Mouse (Mus musculus) heart, postnatal 0 days (tissue): ENCODE measurements around the gene Syndig1l. TPM values are rescaled to one million over a fixed set of nuclear protein-coding genes. Genes with fewer than 3 reads are reported as not detected.

ENCODE experiments used
- ATAC-seq: fragments of 200-750 bp; cut with Nextera tagmentation; 2 replicates; pipeline ENCODE4 v1.8.0; 2017; ENCODE audit warnings: low read depth, moderate number of reproducible peaks, moderate library complexity; ENCODE audit not compliant: insufficient read depth
- DNase-seq: peaks from one replicate; pipeline ENCODE4 v3.0.0-alpha.2; 2016; ENCODE audit warnings: low spot score
- H3K27ac ChIP-seq: fragments of 300-500 bp; sonication (generic); 2 replicates; pipeline ENCODE4 v1.5.1; 2014; ENCODE audit warnings: low read depth, mild to moderate bottlenecking
- H3K27me3 ChIP-seq: fragments of 300-500 bp; sonication (generic); 2 replicates; pipeline ENCODE4 v1.6.1; 2014; ENCODE audit warnings: low read length, mixed read lengths; ENCODE audit not compliant: control insufficient read depth, insufficient read depth
- H3K36me3 ChIP-seq: fragments of 300-500 bp; sonication (generic); replicated peaks from 2 replicates; pipeline ENCODE4 v1.6.1; 2014; ENCODE audit warnings: low read length, mixed read lengths; ENCODE audit not compliant: control insufficient read depth, insufficient read depth
- H3K4me1 ChIP-seq: fragments of 300-500 bp; sonication (generic); 2 replicates; pipeline ENCODE4 v1.6.1; 2014; ENCODE audit warnings: antibody characterized with exemption; ENCODE audit not compliant: control insufficient read depth, insufficient read depth
- H3K4me2 ChIP-seq: fragments of 300-500 bp; sonication (generic); 2 replicates; pipeline ENCODE4 v1.6.1; 2014; ENCODE audit warnings: low read depth, mild to moderate bottlenecking, low read length, moderate library complexity
- H3K4me3 ChIP-seq: fragments of 300-500 bp; sonication (generic); 2 replicates; pipeline ENCODE4 v1.5.1; 2014; ENCODE audit warnings: low read depth, low read length
- H3K9ac ChIP-seq: fragments of 300-500 bp; sonication (generic); replicated peaks from 2 replicates; pipeline ENCODE4 v1.6.1; 2014; ENCODE audit warnings: low read depth, low read length, mixed read lengths
- H3K9me3 ChIP-seq: fragments of 300-500 bp; sonication (generic); replicated peaks from 2 replicates; pipeline ENCODE4 v1.6.1; 2016; ENCODE audit warnings: low read length; ENCODE audit not compliant: control insufficient read depth
- CTCF ChIP-seq: IDR thresholded peaks from 2 replicates; pipeline ENCODE4 v1.5.1; 2016; ENCODE audit warnings: antibody characterized with exemption, control low read depth, low read depth
- EP300 ChIP-seq: IDR thresholded peaks from 2 replicates; pipeline ENCODE4 v1.6.1; 2016; ENCODE audit warnings: antibody characterized with exemption, low read depth
- WGBS: fragments of 180-500 bp; shearing (Covaris S2); extraction: QIAGEN DNeasy Blood & Tissue Kit; methylation state at CpG from one replicate; pipeline ENCODE4 v1.1.7; 2014; 5-methylcytosine and 5-hydroxymethylcytosine counted together
- polyA plus RNA-seq: library from polyadenylated mRNA; unstranded; fragments of >200 nt; fragmentation: Nextera tagmentation; extraction: Ambion mirVana; gene quantifications from 2 replicates; pipeline ENCODE4 v1.2.1, GENCODE M21; 2015
- total RNA-seq: library from RNA; depleted of rRNA; stranded (reverse); fragments of >200 nt; gene quantifications from 2 replicates; pipeline ENCODE4 v1.2.3, GENCODE M21; 2014; ENCODE audit warnings: low replicate concordance; rRNA removed

Syndig1l gene
- not detected in 2 replicates for total RNA-seq
- polyA plus RNA-seq: not detected in 2 replicates

DNA sequence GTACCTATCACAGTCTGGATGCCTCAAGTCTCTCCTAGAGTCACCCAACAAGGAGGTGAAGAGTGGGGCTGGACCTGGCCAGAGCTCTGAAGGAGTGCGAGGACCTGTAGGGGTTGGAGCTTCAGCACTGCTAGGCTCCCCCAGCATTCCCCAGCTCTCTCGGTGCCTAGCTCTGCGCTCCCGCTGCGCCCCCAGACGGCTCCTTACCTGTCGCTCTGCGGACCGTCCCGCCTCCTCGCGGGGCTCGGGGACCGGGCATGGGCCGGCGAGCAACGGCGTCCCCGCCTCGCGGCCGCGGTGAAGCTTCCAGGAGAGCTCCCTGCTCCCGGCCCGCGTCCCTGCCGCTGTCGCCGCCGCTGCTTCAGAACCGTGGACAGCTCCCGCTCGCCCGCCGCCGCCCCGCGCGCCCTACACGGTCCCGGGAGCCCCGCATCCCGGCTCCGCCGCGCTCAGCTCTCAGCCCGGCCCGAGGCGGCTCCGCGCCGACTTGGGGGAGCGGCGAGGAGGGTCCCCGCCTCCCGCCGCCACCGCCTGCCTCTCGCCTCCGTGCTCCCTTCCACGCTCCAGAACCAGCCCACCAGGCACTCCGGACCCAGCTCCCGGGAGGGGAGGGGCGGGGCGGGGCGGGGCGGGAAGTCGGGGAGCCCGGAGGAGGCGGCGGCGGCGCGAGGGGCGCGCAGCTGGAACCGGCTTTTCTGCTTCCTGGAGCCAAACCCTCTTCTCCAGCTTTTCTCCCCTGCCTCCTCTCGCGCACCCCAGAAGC lies at the start of gene Syndig1l:
Gene Syndig1l, minus strand, starts transcription at position 513 of the 763 bp plus-strand sequence.
- WGBS: 1% methylated on average over 48 of the region's 79 CpGs
- H3K27me3 ChIP-seq: peaks cover 63% of the 10 kb centered on the region
- TF ChIP-seq EP300 (no peak), CTCF (no peak)
- peak within 1 kb of the TSS; percentile 88 for H3K4me2 ChIP-seq
- no peaks in the 10 kb centered on the region for H3K9me3 ChIP-seq
- H3K36me3 ChIP-seq: no peaks in the 10 kb centered on the region
- no peak within 1 kb of the TSS for H3K27ac ChIP-seq
- DNase-seq: peak; percentile 53
- no peak within 1 kb of the TSS for H3K9ac ChIP-seq
- no peaks in the 10 kb centered on the region for H3K4me1 ChIP-seq
- peak; percentile 85 for ATAC-seq
- peak within 1 kb of the TSS; percentile 52 for H3K4me3 ChIP-seq

GRCm38 (mm10) chr12:84748134-84748533 lies 49.5 kb upstream of the Syndig1l start:
- Histone ChIP-seq H3K27me3 (no peaks in the 10 kb centered on the region), H3K4me1 (no peaks in the 10 kb centered on the region), H3K36me3 (no peaks in the 10 kb centered on the region), H3K9me3 (no peaks in the 10 kb centered on the region), H3K9ac (no peak overlapping the region), H3K4me3 (no peak overlapping the region), H3K27ac (no peak overlapping the region), H3K4me2 (no peak overlapping the region)
- WGBS: 60% methylated on average over 3 of the region's 3 CpGs
- no peak for ATAC-seq
- DNase-seq: no peak
- TF ChIP-seq EP300: no peak
- TF ChIP-seq CTCF: no peak

DNA sequence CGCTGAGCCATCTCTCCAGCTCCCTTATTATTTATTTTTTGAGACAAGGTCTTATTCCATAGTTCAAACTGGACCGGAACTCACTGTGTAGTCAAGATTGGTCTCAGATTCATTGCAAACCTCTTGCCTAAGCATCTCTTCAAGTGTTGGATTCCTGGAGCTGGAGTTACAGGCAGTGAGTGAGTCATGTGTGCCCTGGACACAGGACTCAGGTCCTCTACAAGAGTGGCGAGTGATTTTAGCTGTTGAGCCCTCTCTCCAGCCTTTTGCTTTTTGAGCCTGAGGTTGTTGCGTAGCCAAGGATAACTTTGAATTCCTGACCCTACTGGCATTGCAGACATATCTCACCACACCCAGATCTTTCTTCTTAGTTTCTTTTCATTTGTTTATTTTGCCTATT lies 47.1 kb upstream of the Syndig1l start:
- H3K9me3 ChIP-seq: no peaks in the 10 kb centered on the region
- no peaks in the 10 kb centered on the region for H3K4me1 ChIP-seq
- H3K9ac ChIP-seq: no peak overlapping the region
- no peak overlapping the region for H3K27ac ChIP-seq
- no peaks in the 10 kb centered on the region for H3K36me3 ChIP-seq
- H3K27me3 ChIP-seq: no peaks in the 10 kb centered on the region
- 41% methylated on average over 4 of the region's 4 CpGs for WGBS
- no peak overlapping the region for H3K4me3 ChIP-seq
- no peak overlapping the region for H3K4me2 ChIP-seq
- ATAC-seq (no peak), DNase-seq (no peak)
- no peak for TF ChIP-seq CTCF
- no peak for TF ChIP-seq EP300

DNA sequence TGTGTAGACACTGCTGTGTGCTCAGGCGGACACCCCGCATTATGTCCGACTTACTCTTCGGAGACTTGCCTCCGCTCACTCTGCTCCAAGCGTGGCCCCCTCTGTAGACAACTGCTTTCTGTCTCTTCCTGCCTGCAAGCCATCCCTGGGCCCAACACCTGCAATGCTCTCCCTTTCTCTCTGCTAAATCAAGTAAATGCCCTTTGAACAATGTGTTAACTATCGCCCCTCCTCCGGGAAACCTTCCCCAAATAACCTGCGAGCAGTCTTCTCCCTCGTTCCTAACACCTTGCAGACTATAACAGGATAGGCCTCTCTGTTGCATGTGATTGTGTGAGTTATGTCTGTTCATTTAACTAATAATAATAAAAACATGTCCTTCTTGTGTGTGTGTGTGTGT lies 44.9 kb upstream of the Syndig1l start:
- no peaks in the 10 kb centered on the region for H3K4me1 ChIP-seq
- H3K9me3 ChIP-seq: no peaks in the 10 kb centered on the region
- no peak for ATAC-seq
- no peaks in the 10 kb centered on the region for H3K36me3 ChIP-seq
- 75% methylated on average over 10 of the region's 10 CpGs for WGBS
- TF ChIP-seq CTCF (no peak), EP300 (no peak)
- H3K9ac ChIP-seq: no peak overlapping the region
- H3K4me2 ChIP-seq: no peak overlapping the region
- no peaks in the 10 kb centered on the region for H3K27me3 ChIP-seq
- H3K27ac ChIP-seq: no peak overlapping the region
- no peak overlapping the region for H3K4me3 ChIP-seq
- DNase-seq: no peak

GRCm38 (mm10) chr12:84733366-84733765 lies 34.7 kb upstream of the Syndig1l start:
- Histone ChIP-seq H3K9me3 (no peaks in the 10 kb centered on the region), H3K27ac (no peak overlapping the region), H3K4me2 (no peak overlapping the region), H3K4me3 (no peak overlapping the region), H3K9ac (no peak overlapping the region), H3K36me3 (no peaks in the 10 kb centered on the region), H3K4me1 (no peaks in the 10 kb centered on the region), H3K27me3 (0 out of 2 replicates have a peak, but pooled peaks cover 4% of the 10 kb centered on the region)
- 38% methylated on average over 13 of the region's 13 CpGs for WGBS
- no peak for TF ChIP-seq EP300
- TF ChIP-seq CTCF: no peak
- ATAC-seq (no peak), DNase-seq (no peak)
